Mouse (Mus musculus) left cerebral cortex, adult 8-10 months (tissue): ENCODE measurements at regions not wholly inside any gene's neighbourhood (a gene's known extent, or its start where the extent isn't known, plus 50 kb on each side); places are given as distances from the start of the nearest gene placed in this dataset.

Experiments
- DNase-seq, 2 experiments: peaks; one replicate each; pipeline ENCODE4 v3.0.0; 2022; ENCODE audit warnings: low spot score in 2 of 2

- no peak for DNase-seq
These were observed 63.9 kb downstream of the Tmco5 start for GRCm38 (mm10) chr2:116942321-116942791.

- DNase-seq, result no peak
These were observed 70.0 kb downstream of the Tmco5 start for GRCm38 (mm10) chr2:116948538-116948937.

- DNase-seq, result no peak
These were observed 71.2 kb downstream of the Tmco5 start for GRCm38 (mm10) chr2:116949741-116950140.

GRCm38 (mm10) chr2:116950154-116950553 is 71.7 kb downstream of the Tmco5 start:
- DNase-seq, result no peak

GRCm38 (mm10) chr2:116951481-116951880 is 73.0 kb downstream of the Tmco5 start:
- no peak for DNase-seq

GRCm38 (mm10) chr2:116954280-116954679 is 75.8 kb downstream of the Tmco5 start:
- no peak for DNase-seq

GRCm38 (mm10) chr2:116954896-116955295 is 76.4 kb downstream of the Tmco5 start:
- no peak for DNase-seq

GRCm38 (mm10) chr2:116963116-116963873 is 84.8 kb downstream of the Tmco5 start:
- peak in 1 of 2 experiments; percentile 19 for DNase-seq

GRCm38 (mm10) chr2:116966266-116966665 is 87.8 kb downstream of the Tmco5 start:
- DNase-seq, result no peak

- DNase-seq, result no peak
These were observed 93.4 kb downstream of the Tmco5 start for GRCm38 (mm10) chr2:116971666-116972613.

GRCm38 (mm10) chr2:116972614-116972985 is 94.1 kb downstream of the Tmco5 start:
- no peak for DNase-seq

- no peak for DNase-seq
These were observed 95.0 kb downstream of the Tmco5 start for GRCm38 (mm10) chr2:116973441-116973840.

- no peak for DNase-seq
These were observed 95.7 kb downstream of the Tmco5 start for GRCm38 (mm10) chr2:116974152-116974551.

GRCm38 (mm10) chr2:116974569-116975060 is 96.1 kb downstream of the Tmco5 start:
- DNase-seq, result no peak

- DNase-seq, result peak in 1 of 2 experiments; percentile 65
These were observed 96.7 kb downstream of the Tmco5 start for GRCm38 (mm10) chr2:116975091-116975600.

- DNase-seq, result peak; percentile 83 to 93
These were observed 97.3 kb downstream of the Tmco5 start for GRCm38 (mm10) chr2:116975601-116976431.

GRCm38 (mm10) chr2:116976432-116976750 is 97.9 kb downstream of the Tmco5 start:
- DNase-seq, result no peak

GRCm38 (mm10) chr2:116976951-116977503 is 98.5 kb downstream of the Tmco5 start:
- DNase-seq, result no peak

GRCm38 (mm10) chr2:116977771-116978600 is 99.5 kb downstream of the Tmco5 start:
- DNase-seq, result no peak

- DNase-seq, result no peak
These were observed 100.3 kb downstream of the Tmco5 start for GRCm38 (mm10) chr2:116978809-116979208.
